Mouse (Mus musculus) embryonic facial prominence, embryonic 11.5 days (tissue): ENCODE measurements around the gene Bpifb9b. TPM values are rescaled to one million over a fixed set of nuclear protein-coding genes. Genes with fewer than 3 reads are reported as not detected.
"Not testable (repeated sequence)": the region's sequence is repeated elsewhere in the genome, so short reads cannot be mapped to it uniquely, and the experiment has no call there.

ENCODE experiments used
- ATAC-seq: fragments of 200-750 bp; cut with Nextera tagmentation; replicated peaks from 2 replicates; pipeline ENCODE4 v1.8.0; 2017; ENCODE audit warnings: low read depth; ENCODE audit not compliant: insufficient number of reproducible peaks, low FRiP score, low TSS enrichment
- DNase-seq: peaks from one replicate; pipeline ENCODE4 v3.0.0-alpha.2; 2015; ENCODE audit warnings: low spot score
- H3K27ac ChIP-seq: fragments of 300-500 bp; sonication (generic); replicated peaks from 2 replicates; pipeline ENCODE4 v1.5.1; 2014; ENCODE audit warnings: mild to moderate bottlenecking, low read depth, low read length, control low read depth
- H3K27me3 ChIP-seq: fragments of 300-500 bp; sonication (generic); 2 replicates; pipeline ENCODE4 v1.6.1; 2014; ENCODE audit warnings: mild to moderate bottlenecking, low read length, moderate library complexity, mixed read lengths; ENCODE audit not compliant: control insufficient read depth, insufficient read depth
- H3K36me3 ChIP-seq: fragments of 300-500 bp; sonication (generic); replicated peaks from 2 replicates; pipeline ENCODE4 v1.6.1; 2014; ENCODE audit warnings: low read depth, mild to moderate bottlenecking, low read length, moderate library complexity, mixed read lengths; ENCODE audit not compliant: control insufficient read depth, insufficient read depth
- H3K4me1 ChIP-seq: fragments of 300-500 bp; sonication (generic); 2 replicates; pipeline ENCODE4 v1.6.1; 2014; ENCODE audit warnings: low read length, mixed read lengths; ENCODE audit not compliant: control insufficient read depth, insufficient read depth
- H3K4me2 ChIP-seq: fragments of 300-500 bp; sonication (generic); 2 replicates; pipeline ENCODE4 v1.6.1; 2014; ENCODE audit warnings: low read depth, mild to moderate bottlenecking, control low read depth, low read length, moderate library complexity
- H3K4me3 ChIP-seq: fragments of 300-500 bp; sonication (generic); 2 replicates; pipeline ENCODE4 v1.5.1; 2014; ENCODE audit warnings: low read depth, low read length, control low read depth
- H3K9ac ChIP-seq: fragments of 300-500 bp; sonication (generic); replicated peaks from 2 replicates; pipeline ENCODE4 v1.6.1; 2014; ENCODE audit warnings: mild to moderate bottlenecking, control low read depth, low read length
- H3K9me3 ChIP-seq: fragments of 300-500 bp; sonication (generic); replicated peaks from 2 replicates; pipeline ENCODE4 v1.6.1; 2016; ENCODE audit warnings: mild to moderate bottlenecking, low read length, inconsistent platforms, mixed read lengths; ENCODE audit not compliant: control insufficient read depth
- WGBS: fragments of 180-500 bp; shearing (Covaris S2); extraction: QIAGEN DNeasy Blood & Tissue Kit; methylation state at CpG from one replicate; pipeline ENCODE4 v1.1.7; 2014; 5-methylcytosine and 5-hydroxymethylcytosine counted together
- polyA plus RNA-seq: library from polyadenylated mRNA; unstranded; fragments of >200 nt; fragmentation: Nextera tagmentation; extraction: Ambion mirVana; gene quantifications from 2 replicates; pipeline ENCODE4 v1.2.1, GENCODE M21; 2014

The Bpifb9b gene
- not detected in 2 replicates for polyA plus RNA-seq

GRCm38 (mm10) chr2:154306927-154307326 lies at the start of gene Bpifb9b:
Gene Bpifb9b, plus strand, starts transcription at chr2:154307227.
- not testable (repeated sequence) for H3K36me3 ChIP-seq, H3K9ac ChIP-seq, DNase-seq, H3K4me3 ChIP-seq, H3K27me3 ChIP-seq, H3K4me1 ChIP-seq, ATAC-seq, H3K9me3 ChIP-seq, H3K27ac ChIP-seq, H3K4me2 ChIP-seq
- WGBS: 83% methylated on average over 4 of the region's 4 CpGs

GRCm38 (mm10) chr2:154257554-154257953 lies 49.5 kb upstream of the Bpifb9b start, which contains the start of gene Bpifb9a:
Gene Bpifb9a, plus strand, starts transcription at chr2:154257854.
- not testable (repeated sequence) for H3K27ac ChIP-seq, H3K4me3 ChIP-seq, DNase-seq, H3K9me3 ChIP-seq, H3K4me1 ChIP-seq, H3K4me2 ChIP-seq, H3K27me3 ChIP-seq, H3K36me3 ChIP-seq, H3K9ac ChIP-seq, ATAC-seq
- WGBS: 82% methylated on average over 5 of the region's 5 CpGs

- not testable (repeated sequence) for H3K9me3 ChIP-seq
Observed at GRCm38 (mm10) chr2:154264397-154264796, 42.6 kb upstream of the Bpifb9b start.

GRCm38 (mm10) chr2:154291866-154292265 lies 15.2 kb upstream of the Bpifb9b start:
- not testable (repeated sequence) for H3K4me3 ChIP-seq, ATAC-seq, H3K9me3 ChIP-seq, H3K27ac ChIP-seq, H3K27me3 ChIP-seq, H3K4me1 ChIP-seq, H3K9ac ChIP-seq, H3K36me3 ChIP-seq, H3K4me2 ChIP-seq, DNase-seq
- 76% methylated on average over 3 of the region's 3 CpGs for WGBS

More at GRCm38 (mm10) chr2:154264397-154264796, 42.6 kb upstream of the Bpifb9b start:
- not testable (repeated sequence) for DNase-seq, H3K9ac ChIP-seq, H3K27me3 ChIP-seq, H3K27ac ChIP-seq, H3K4me3 ChIP-seq, ATAC-seq, H3K4me1 ChIP-seq, H3K36me3 ChIP-seq, H3K4me2 ChIP-seq
- WGBS: 80% methylated on average over 2 of the region's 3 CpGs

GRCm38 (mm10) chr2:154292833-154293232 lies 14.2 kb upstream of the Bpifb9b start:
- Histone ChIP-seq H3K4me1 (no peaks in the 10 kb centered on the region), H3K4me3 (no peak overlapping the region), H3K9me3 (no peaks in the 10 kb centered on the region), H3K4me2 (no peak overlapping the region), H3K9ac (no peak overlapping the region), H3K36me3 (no peaks in the 10 kb centered on the region), H3K27me3 (no peaks in the 10 kb centered on the region), H3K27ac (no peak overlapping the region)
- ATAC-seq (no peak), DNase-seq (no peak)
- 79% methylated on average over 1 of the region's 1 CpGs for WGBS

GRCm38 (mm10) chr2:154294746-154295145 lies 12.3 kb upstream of the Bpifb9b start:
- not testable (repeated sequence) for H3K27ac ChIP-seq, H3K9ac ChIP-seq, H3K36me3 ChIP-seq, H3K27me3 ChIP-seq, H3K9me3 ChIP-seq, H3K4me3 ChIP-seq, ATAC-seq, H3K4me1 ChIP-seq, H3K4me2 ChIP-seq
- peak; percentile 81 for DNase-seq
- 2% methylated on average over 9 of the region's 10 CpGs for WGBS

GRCm38 (mm10) chr2:154300496-154300895 lies 6.5 kb upstream of the Bpifb9b start:
- ATAC-seq (no peak; the same call in 1 of the 2 replicates), DNase-seq (peak; percentile 82)
- Histone ChIP-seq H3K36me3 (no peaks in the 10 kb centered on the region), H3K4me3 (no peak overlapping the region), H3K27ac (no peak overlapping the region), H3K4me1 (no peaks in the 10 kb centered on the region), H3K9me3 (no peaks in the 10 kb centered on the region), H3K9ac (no peak overlapping the region), H3K4me2 (no peak overlapping the region), H3K27me3 (no peaks in the 10 kb centered on the region; the same call in 1 of the 2 replicates)
- WGBS: 5% methylated on average over 1 of the region's 1 CpGs

- H3K4me3 ChIP-seq: no peak overlapping the region
- no peaks in the 10 kb centered on the region; the same call in 1 of the 2 replicates for H3K27me3 ChIP-seq
- H3K36me3 ChIP-seq: no peaks in the 10 kb centered on the region
- H3K9me3 ChIP-seq: no peaks in the 10 kb centered on the region
- no peak overlapping the region for H3K27ac ChIP-seq
- WGBS: 73% methylated on average over 3 of the region's 3 CpGs
- DNase-seq (no peak), ATAC-seq (no peak)
- H3K4me1 ChIP-seq: no peaks in the 10 kb centered on the region
- H3K9ac ChIP-seq: no peak overlapping the region
- no peak overlapping the region for H3K4me2 ChIP-seq
Observed at GRCm38 (mm10) chr2:154301763-154302162, 5.3 kb upstream of the Bpifb9b start.
